Mouse (Mus musculus) lung, adult 2 months (tissue): ENCODE measurements around the gene Pold2.

Source experiments
- CTCF ChIP-seq: fragments of 200-500 bp; IDR thresholded peaks from 2 replicates; pipeline ENCODE4 v1.5.1; 2011; ENCODE audit warnings: mild to moderate bottlenecking, low read length, control low read depth; ENCODE audit not compliant: insufficient read depth
- POLR2A ChIP-seq: fragments of 200-500 bp; IDR thresholded peaks from 2 replicates; pipeline ENCODE4 v1.6.1; 2011; ENCODE audit warnings: low read depth, mild to moderate bottlenecking, control low read depth, low read length, borderline replicate concordance; ENCODE audit errors: extremely low read depth

DNA sequence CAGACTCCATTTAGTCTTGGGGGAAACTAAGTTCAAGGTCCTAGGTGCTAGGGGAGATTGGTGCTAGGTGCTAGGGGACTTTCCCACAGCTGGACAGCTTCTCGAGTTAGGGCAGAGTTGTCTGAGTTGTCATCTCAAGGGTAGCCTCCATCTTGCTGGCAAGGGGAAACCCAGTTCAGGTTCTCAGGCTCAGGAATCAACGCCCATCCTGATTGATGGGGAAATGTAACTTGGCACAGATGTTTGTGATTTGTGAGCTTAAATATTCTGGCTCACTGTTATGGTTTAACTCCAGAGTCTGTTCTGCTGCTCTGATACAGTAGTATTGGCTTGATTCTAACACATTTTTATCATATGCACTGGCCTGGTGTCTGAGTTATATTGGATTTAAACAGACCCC, 40.0 kb upstream of the Pold2 start:
- no peak for TF ChIP-seq CTCF
- TF ChIP-seq POLR2A: no peak
